Mouse (Mus musculus): ENCODE measurements around the gene Lyrm7. TPM values are rescaled to one million over a fixed set of nuclear protein-coding genes. Genes with fewer than 3 reads are reported as not detected.

Lyrm7 gene
- total RNA-seq, 1 experiment from 2014 or later, result 17.8 TPM

DNA sequence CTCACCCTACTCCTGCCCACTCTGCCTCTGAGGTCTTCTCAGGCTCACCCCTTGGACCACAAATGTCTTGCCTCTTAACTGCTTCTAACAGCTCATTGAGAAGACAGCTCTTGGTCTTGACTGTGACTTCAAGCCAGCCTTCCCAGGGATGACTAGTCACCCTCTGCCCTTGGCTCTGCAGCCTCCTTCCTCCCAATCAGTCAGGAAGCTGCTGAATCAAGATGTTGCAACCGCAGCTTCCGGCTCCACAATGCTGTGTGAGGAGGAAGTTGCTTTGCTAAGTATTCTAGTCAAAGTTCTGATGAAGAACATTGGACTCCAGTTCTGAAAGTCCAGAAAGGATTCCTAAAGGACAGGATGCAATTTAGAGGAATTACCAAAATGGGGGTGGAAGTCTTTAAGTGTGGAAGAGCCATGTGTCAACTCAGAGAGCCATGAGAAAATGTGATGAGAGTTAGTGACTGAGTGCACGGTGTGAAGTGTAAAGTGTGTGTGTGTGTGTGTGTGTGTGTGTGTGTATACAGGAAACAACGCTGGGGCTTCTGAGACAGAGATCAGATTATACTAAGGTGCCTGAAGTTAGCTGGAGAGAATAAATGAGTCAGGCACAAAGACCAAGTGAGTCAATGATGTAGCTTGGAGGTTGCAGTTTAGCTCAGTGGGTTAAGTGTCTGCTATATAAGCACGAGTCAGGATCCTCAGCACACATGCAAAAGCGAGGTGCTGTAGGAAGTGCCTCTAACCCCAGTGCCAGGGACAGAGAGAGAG lies 58.7 kb downstream of the Lyrm7 start:
- DNase-seq, result peak; percentile 20

DNA sequence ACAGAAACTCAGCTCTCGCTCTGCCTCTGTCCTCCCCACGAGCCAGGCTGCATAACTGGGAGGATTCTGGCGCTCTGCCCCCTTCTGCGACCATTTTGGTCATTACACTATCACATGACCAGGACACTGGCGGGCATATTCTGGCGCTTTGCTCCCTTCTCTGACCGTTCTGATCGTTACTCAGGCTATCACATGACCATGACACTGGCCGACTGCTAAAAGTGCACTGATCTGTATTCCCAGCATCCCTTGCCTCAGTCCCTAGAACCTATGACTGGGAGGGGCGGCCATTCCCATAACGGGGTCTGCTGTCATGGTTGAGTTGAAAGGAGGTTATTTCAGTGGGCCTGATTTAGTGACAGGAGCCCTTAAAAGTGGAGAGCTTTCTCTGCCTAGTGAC lies 64.2 kb downstream of the Lyrm7 start:
- no peak for DNase-seq

DNA sequence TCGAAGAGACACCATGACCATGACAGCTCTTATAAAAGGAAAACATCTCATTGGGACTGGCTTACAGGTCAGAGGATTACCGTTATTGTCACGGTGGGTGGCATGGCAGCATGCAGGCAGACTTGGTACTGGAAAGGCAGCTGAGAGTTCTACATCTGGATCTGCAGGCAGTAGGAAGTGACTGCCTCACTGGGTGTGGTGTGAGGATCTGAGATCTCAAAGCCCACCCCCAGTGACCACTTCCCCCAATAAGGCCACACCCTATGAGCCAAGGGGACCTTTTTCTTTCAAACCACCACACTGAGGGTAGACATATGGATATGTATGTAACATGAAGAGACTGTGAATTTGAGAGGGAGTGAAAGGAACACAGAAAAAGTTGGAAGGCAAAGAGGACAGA lies 66.0 kb downstream of the Lyrm7 start:
- no peak for DNase-seq

DNA sequence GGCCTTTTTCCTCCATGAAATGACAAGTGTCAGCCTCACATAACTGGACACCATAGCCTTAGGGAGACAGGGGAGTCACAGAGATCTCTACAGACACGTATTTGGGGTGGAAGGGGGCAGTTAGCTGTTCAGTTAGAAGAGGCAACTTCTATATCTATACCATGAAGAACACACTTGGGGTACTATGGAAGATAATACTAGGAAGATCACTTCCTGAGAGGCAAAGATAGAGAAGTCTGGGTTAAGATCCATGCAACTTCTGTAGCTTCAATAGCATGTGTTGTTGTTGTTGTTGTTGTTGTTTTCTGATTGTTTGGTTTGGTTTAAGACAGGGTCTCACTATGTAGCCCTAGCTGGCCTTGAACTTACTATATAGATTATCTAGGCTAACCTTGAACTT lies 67.5 kb downstream of the Lyrm7 start:
- DNase-seq, result no peak

- no peak for DNase-seq
These were observed 69.3 kb downstream of the Lyrm7 start for GRCm38 (mm10) chr11:54791458-54791857.

GRCm38 (mm10) chr11:54787488-54788474 lies 72.9 kb downstream of the Lyrm7 start, which contains the start of gene Cdc42se2:
TSS of gene Cdc42se2 (minus strand) at chr11:54787675.
- DNase-seq, result peak; percentile 97

DNA sequence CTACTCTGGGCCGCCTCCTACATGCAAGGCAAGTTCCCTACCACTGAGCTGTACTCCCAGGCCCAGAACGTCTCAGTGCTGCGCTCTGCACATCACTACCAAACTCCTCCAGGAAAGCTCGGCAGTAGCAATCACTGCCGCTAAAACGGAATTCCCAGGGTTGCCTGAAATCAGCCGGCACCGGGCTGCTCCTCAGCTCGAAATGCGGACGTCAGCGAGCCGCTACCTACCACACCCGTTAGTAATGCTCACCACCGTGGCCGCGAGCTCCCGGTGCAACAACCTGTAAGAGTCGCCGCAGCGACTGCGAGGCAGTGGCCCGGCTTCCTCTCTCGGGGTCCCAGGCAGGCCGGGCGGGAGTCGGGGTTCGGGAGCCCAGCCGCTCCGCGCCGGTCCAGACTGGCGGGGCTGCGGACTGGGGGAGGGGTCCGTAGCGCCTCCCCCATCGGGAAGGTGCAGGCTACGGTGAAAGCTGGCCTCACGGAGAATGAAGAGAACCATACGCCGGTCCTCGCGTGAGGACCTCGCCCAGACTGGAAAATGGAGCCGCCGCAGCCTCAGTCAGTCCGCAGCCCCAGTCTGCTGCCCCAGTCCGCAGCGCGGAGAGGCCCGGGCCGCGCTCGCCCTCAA lies 73.7 kb downstream of the Lyrm7 start:
- DNase-seq, result peak; percentile 62

- DNase-seq, result no peak
These were observed 75.2 kb downstream of the Lyrm7 start for GRCm38 (mm10) chr11:54785566-54785965.

GRCm38 (mm10) chr11:54784436-54784835 lies 76.3 kb downstream of the Lyrm7 start:
- DNase-seq, result no peak

GRCm38 (mm10) chr11:54782253-54782652 lies 78.5 kb downstream of the Lyrm7 start:
- no peak for DNase-seq

- no peak for DNase-seq
These were observed 80.8 kb downstream of the Lyrm7 start for GRCm38 (mm10) chr11:54779946-54780345.

DNA sequence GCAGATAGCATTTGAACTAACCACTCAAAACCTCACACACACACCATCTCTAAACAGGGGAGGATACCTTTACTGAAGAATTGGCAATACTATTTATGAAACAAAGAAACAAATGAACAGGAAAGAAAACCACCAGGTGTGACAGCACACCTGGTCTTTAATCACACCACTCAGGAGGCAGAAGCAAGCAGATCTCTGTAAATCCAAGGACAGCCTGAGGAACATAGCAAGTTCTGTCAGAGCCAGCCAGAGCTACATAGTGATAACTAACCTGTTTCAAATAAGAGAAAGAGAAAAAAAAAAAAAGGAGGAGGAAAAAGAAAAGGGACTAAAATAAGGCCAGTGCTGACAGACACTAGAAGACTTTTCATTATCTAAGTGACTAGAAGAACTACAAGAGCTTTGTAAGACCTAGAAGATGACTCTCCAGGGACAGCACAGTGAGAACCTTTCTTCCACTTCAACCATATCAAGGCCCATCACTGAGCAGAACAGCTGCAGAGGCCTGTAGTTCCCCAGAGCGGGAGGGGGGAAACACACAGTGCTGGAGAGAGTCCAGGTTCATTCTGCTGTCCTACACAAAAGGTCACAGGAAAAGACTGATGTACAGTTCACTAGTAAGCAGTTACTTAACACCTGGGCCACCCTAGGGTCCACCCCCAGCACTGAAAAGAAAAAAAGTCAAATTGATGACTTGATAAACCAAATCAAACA lies 82.4 kb downstream of the Lyrm7 start:
- no peak for DNase-seq

GRCm38 (mm10) chr11:54777387-54778130 lies 83.2 kb downstream of the Lyrm7 start:
- DNase-seq, result no peak

Other genes starting within 250 kb of the Lyrm7 start
- 20.8 and 25.1 TPM in 2 replicates for gene Cdc42se2, start 73.2 kb downstream of the Lyrm7 start, total RNA-seq (2021)
- gene Hint1, start 5.5 kb upstream of the Lyrm7 start, total RNA-seq (2021), result 386 and 405 TPM in 2 replicates
- 255 and 328 TPM in 2 replicates for gene Gpx3, start 41.5 kb upstream of the Lyrm7 start, total RNA-seq (2021)
- gene Tnip1, start 102.0 kb upstream of the Lyrm7 start, total RNA-seq (2021), result 79.9 and 97.1 TPM in 2 replicates
- 94.6 and 115 TPM in 2 replicates for gene Anxa6, start 172.5 kb upstream of the Lyrm7 start, total RNA-seq (2021)
- gene Ccdc69, start 217.2 kb upstream of the Lyrm7 start, total RNA-seq (2021), result 8.8 and 11.2 TPM in 2 replicates
- gene Gm2a, start 237.2 kb upstream of the Lyrm7 start, total RNA-seq (2021), result 211 and 223 TPM in 2 replicates